Mouse (Mus musculus) MEL-GATA-1-ER (cell line): ENCODE results near the gene Atp6v0e2.
"Not testable (repeated sequence)": the region's sequence is repeated elsewhere in the genome, so short reads cannot be mapped to it uniquely, and the experiment has no call there.

Experiments
- DNase-seq: peaks from one replicate; pipeline ENCODE4 v3.0.0-alpha.2; 2012; ENCODE audit warnings: low read depth; ENCODE audit errors: extremely low read depth

The Atp6v0e2 gene

DNA sequence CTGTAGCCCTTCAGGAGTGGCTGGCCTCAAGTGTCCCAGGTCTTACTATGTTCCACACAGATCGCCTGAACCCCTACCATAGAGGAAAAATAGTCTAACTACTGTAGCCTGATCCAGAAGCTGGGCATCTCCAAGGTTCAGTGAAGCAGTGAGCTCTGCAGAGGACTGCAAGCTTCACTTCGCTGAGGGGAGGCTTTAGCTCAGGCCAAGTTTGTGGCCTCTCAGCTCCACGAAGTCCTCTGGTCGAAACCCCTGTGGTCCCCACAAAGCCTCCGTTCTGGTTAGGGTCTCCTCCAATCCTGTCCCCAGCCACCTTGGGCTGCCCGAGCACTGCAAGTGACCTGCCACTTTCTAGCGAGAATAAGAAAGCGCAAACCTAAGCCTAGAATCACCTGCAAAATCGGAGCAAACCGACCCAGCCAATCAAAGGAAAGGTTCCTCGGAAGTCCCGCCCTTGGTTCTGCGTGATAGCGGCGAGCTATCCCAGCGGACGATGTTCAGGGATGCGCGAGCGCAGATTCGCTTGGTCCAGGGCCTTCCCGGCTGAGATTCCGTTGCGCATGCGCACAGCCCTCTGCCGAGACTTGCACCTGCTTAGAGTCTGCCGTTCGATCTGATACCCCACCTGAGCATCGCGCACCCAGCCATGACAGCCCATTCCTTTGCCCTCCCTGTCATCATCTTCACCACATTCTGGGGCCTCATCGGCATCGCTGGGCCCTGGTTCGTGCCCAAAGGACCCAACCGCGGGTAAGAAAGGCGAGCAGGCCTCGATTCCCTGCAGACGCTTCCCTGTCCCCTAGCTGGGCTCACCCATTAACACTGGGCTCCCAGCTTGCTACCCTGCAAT lies at the start of gene Atp6v0e2:
Gene Atp6v0e2 (plus strand): TSS at position 511 of the 850 bp plus-strand sequence.
- no peak for DNase-seq

DNA sequence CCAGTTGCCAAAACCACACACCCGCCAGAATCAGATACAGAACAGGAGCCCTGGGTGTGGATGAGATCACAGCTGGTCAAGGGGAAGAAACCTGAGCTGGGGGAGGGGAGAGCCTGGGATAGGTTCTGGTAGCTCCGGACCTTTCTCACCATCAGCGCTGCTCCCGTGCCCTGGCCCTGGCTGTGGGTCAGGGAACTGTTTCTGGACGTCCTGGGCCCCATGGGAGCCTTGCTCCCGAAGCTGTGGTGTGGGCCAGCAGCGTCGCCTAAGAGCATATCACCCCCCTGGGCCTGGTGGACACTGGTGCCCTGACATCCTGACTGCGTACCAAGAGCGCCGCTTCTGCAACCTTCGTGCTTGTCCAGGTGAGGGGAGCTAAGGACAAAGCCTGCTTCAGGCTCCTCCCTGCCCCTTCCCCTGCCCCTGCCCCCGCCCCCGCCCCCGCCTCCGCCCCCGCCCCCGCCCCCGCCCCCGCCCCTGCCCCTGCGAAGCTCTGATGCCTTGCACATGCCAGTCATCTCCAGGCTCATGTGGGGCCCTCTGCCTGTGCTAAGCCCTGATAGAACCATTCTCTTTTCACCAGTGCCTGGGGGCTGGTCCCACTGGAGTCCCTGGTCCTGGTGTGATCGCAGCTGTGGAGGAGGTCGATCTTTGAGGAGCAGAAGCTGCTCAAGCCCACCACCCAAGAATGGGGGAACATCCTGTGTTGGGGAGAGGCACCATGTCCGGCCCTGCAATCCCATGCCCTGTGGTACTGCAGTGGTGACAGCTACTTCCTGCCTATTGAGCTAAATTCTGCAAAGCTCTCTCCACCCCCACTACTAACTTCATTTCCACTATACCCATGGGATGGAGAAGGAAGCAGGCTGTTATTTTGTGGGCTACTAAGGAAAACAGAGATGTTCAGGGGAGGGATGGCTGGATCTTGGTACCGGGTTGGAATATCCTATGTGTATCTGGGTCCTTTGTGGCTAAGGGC lies 49.4 kb upstream of the Atp6v0e2 start:
- no peak for DNase-seq

DNA sequence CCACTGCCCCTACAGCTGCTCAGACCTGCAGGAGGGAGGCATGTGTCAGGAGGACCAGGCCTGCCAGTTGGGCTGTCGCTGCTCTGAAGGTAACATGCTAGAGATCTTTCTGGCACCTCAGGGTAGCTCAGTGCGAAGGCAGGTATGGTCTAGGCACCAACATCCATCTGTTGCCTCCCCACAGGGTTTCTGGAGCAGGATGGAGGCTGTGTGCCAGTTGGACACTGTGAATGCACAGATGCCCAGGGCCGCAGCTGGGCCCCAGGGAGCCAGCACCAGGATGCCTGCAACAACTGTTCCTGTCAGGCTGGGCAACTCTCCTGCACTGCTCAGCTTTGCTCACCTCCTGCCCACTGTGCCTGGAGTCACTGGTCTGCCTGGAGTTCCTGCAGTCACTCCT lies 47.7 kb upstream of the Atp6v0e2 start:
- DNase-seq, result no peak

GRCm38 (mm10) chr6:48491361-48491760 lies 46.1 kb upstream of the Atp6v0e2 start:
- DNase-seq, result no peak

- no peak for DNase-seq
Observed at GRCm38 (mm10) chr6:48493136-48493730, 44.2 kb upstream of the Atp6v0e2 start.

GRCm38 (mm10) chr6:48497521-48497920 lies 39.9 kb upstream of the Atp6v0e2 start:
- no peak for DNase-seq

GRCm38 (mm10) chr6:48503847-48504240 lies 33.6 kb upstream of the Atp6v0e2 start:
- DNase-seq, result no peak

DNA sequence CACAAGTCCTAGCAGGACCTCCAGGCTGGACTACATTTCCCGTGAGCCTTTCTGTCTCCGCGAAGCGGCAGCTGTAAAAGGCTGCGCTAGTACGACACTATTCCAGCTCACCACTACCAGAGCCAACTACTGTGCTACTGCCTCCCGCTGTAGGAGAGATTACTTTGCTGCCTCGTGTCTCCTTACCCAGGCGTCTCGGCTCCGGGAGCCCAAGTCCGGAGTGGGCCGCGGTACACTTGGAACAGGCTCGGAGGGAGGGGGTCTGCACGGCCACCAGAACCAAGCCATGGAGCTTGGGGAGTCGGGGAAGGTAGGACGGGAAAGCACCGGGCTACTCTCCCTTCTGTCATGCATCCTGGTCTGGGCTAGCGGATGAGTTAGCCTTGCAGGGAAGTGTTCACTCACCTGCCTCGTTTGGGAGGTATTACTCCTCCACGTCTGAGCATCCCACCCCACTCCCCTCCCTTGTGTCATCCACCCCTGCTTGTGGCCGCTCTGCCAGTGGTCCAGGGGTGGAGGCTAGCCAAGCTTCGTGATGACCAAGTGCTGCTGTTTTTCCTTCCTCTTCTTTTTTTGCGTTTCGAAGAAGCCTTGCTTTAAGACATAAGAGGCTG lies 33.1 kb upstream of the Atp6v0e2 start:
- no peak for DNase-seq

DNA sequence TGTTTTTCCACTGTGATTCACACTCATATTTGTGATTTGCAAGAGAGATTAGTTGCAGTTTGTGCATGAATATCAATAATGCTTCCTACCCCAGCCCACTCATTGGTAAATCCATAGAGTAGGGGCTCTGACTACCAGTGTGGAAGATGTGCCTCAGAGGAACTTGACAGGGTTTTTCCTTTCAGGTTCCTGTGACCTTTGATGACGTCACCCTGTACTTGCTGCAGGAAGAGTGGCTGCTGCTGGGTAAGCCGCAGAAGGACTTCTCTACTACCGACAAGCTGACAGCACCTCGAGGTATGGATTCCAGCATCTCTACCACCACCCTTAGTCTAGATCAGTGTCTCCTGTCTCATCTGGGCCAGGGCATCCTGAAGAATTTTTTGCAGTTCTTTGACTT lies 29.3 kb upstream of the Atp6v0e2 start:
- DNase-seq, result no peak

DNA sequence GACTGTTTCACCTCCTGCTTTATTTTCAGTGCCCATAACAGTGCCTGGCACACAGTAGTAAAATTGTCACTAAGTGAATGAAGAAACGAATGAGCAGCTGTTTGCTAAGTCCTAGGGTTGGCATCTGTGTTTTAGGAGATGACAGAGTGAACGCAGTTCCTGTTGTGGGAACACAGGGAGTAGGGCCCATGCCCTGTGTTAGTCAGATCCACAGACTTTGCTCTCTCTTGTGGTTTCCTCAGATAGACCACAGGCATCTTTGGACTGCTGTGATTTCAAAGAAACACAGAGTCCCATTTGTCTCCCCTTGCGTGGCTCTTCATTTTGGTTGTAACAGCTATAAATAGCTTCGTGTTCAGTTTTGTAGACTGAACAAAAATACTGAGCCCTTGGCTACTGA lies 27.0 kb upstream of the Atp6v0e2 start:
- no peak for DNase-seq

DNA sequence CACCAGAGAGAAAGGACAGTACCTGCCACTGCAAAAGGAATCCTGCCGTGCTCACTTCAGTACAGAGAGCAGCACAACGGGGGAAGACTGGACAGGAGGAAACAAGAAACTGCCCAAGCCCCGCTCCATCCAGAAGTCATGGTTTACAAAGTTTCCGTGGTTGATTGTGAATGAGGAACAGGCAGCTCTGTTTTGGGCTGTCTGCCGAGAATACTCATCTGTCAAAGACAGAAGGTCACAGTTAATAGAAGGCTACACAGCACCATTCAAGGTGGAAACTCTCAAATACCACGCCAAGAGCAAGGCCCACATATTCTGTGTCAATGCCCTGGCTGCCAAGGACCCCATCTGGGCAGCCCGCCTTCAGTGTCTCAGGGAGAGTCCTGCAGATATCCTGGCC lies 25.6 kb upstream of the Atp6v0e2 start:
- no peak for DNase-seq

- DNase-seq, result not testable (repeated sequence)
Observed at GRCm38 (mm10) chr6:48524882-48525281, 12.5 kb upstream of the Atp6v0e2 start.

- no peak for DNase-seq
Observed at GRCm38 (mm10) chr6:48527901-48528300, 9.5 kb upstream of the Atp6v0e2 start.

GRCm38 (mm10) chr6:48529261-48529660 lies 8.2 kb upstream of the Atp6v0e2 start:
- no peak for DNase-seq

DNA sequence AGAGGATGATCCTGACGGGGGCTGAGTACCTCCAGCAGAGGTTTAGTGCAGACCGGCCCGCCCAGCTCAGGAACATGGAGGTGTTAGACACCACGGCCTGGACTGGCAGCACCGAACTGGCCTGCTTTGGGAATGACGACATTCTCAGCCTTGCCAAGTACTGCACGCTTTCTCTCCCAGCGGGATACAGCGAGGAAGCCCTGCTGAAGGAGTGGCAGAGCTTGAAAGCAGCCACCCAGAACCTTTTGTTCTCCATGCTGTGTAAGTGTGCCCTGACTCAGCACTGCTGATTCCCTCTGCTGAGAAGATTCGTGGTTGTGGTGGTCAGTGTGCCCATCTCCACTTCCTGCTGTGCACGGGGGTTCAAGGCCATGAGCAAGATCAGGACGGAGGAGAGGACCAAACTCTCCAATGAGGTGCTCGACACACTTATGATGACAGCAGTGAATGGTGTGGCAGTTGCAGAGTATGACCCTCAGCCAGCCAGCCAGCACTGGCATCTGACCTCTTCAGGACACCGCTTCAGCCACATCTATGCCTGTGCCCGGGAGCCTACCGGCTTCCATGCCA lies 7.5 kb upstream of the Atp6v0e2 start:
- no peak for DNase-seq

DNA sequence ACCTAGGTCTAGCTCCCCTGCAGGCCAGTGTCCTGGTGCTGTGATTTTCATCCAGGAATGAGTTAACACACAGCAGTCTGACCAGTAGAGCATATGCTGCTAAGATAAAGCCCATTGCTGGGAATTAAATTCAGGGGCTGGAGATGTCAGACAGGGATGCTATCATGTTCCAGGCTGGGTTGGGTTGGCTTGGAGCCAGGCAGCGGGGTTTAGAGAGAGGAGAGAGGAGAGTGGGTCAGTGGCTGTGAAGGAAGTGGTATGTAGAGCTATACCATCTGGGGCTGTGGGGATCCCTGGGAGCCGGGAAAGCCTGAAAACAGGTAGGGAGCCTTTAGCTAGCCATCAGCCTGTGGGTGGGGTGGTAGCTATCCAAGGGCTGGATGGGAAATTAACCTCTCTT lies 6.6 kb upstream of the Atp6v0e2 start:
- DNase-seq, result no peak

DNA sequence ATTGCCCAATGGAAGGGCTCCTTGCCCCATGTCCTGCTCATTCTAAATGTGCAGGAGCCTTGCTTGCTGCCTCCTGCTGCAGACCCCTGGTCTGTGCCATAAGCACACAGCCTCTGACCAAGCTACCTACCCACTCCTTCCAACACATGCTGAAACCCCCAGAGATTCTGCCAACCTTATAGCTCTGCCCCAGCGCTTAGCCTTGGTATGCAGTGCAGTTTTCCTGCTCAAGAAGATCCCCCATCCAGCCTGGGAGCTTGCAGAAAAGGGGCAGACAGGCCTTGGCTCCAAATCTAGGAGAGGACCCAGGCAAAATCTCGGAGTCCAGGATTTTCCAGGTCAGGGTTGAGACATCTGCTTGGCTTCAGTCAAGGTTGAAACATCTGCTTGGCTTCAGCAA lies 3.9 kb upstream of the Atp6v0e2 start:
- no peak for DNase-seq

GRCm38 (mm10) chr6:48534913-48535312 lies 2.5 kb upstream of the Atp6v0e2 start:
- no peak for DNase-seq

GRCm38 (mm10) chr6:48536091-48536490 lies 1.3 kb upstream of the Atp6v0e2 start:
- no peak for DNase-seq

GRCm38 (mm10) chr6:48538841-48539737 lies 1.7 kb downstream of the Atp6v0e2 start:
- DNase-seq, result no peak
